In the genomic region with DNA sequence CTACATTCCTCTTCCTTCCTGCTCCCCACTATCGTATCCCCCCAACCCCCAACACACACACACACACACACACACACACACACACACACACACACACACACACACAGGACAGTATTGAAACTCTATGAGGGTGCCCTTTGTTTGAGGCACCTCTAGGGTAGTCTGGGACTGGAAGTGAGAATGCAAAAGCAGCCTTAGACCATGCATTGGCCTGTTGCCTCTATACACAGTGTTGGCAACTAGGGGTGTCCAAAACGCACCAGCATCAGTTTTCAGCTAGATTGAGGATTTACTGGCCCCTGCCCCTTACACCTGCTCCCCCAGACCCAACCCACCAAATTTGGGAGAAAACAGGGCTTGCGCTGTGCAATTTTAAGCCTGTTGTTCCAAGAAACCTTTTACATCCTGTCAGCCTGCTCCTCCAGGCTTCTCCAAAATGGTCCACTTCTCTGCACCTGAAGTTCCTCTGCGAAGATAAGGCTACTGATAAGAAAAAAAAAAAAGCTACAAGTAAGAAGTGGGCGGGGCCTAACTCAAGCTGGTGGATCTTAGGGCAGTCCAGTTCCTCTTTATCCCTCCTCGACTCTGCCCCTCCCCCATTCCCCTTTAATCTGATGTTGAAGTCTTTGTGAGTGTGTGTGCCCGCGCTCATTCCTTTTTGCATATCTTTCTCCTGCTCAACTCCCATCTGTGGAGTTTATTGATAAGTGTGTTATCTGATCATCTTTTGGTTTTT, we compare ENCODE assay signal across 8 mouse cellular contexts. TPM values are rescaled to one million over a fixed set of nuclear protein-coding genes. Genes with fewer than 3 reads are reported as not detected.
A peak's percentile ranks its signal among the peaks of the same experiment; 100 is the strongest.
DNase-seq lines count a peak whose midpoint lies in the region; ATAC-seq and TF ChIP-seq lines count a peak whose summit lies in the region.

No protein-coding gene starts in this region.

- peak overlapping the region; percentile 54 for H3K4me3 ChIP-seq in forebrain, embryonic 15.5 days
- peak overlapping the region; percentile 45 for H3K4me3 ChIP-seq in kidney, postnatal 0 days (replicated peaks; ENCODE audit: low read depth, low read length)
- H3K4me3 ChIP-seq in stomach, embryonic 16.5 days (replicated peaks; ENCODE audit: low read length), result peak overlapping the region; percentile 55

- peak overlapping the region; percentile 88 for H3K27ac ChIP-seq in forebrain, embryonic 15.5 days (replicated peaks)
- H3K27ac ChIP-seq in kidney, postnatal 0 days, result no peak overlapping the region
- no peak overlapping the region for H3K27ac ChIP-seq in stomach, embryonic 16.5 days (ENCODE audit: low read length)

- intact Hi-C loops in heart, postnatal 25 days (cut with DNase I), result loop anchor here (5.0 kb wide), 6 partner anchors 55 to 470 kb away; no protein-coding TSS in a partner anchor

- 25% methylated on average over 7 of the region's 8 CpGs for WGBS in forebrain, embryonic 15.5 days
- WGBS in kidney, postnatal 0 days, result 41% methylated on average over 7 of the region's 8 CpGs
- 25% methylated on average over 8 of the region's 8 CpGs for WGBS in stomach, embryonic 16.5 days

- no peak overlapping the region for H3K9ac ChIP-seq in forebrain, embryonic 15.5 days (replicated peaks)
- no peak overlapping the region for H3K9ac ChIP-seq in kidney, postnatal 0 days (ENCODE audit: low read depth, low read length)
- no peak overlapping the region for H3K9ac ChIP-seq in stomach, embryonic 16.5 days (ENCODE audit: low read length)

- no peaks in the 10 kb centered on the region for H3K27me3 ChIP-seq in forebrain, embryonic 15.5 days
- no peaks in the 10 kb centered on the region for H3K27me3 ChIP-seq in kidney, postnatal 0 days (ENCODE audit: insufficient read depth, low read length)
- H3K27me3 ChIP-seq in stomach, embryonic 16.5 days (ENCODE audit: control insufficient read depth, insufficient read depth, low read length), result peaks cover 14% of the 10 kb centered on the region; the same call in 1 of the 2 replicates

- H3K4me2 ChIP-seq in forebrain, embryonic 15.5 days (replicated peaks), result peak overlapping the region; percentile 85
- H3K4me2 ChIP-seq in kidney, postnatal 0 days (ENCODE audit: low read length), result peak overlapping the region; percentile 68
- peak overlapping the region; percentile 72 for H3K4me2 ChIP-seq in stomach, embryonic 16.5 days (ENCODE audit: low read depth, low read length)

- TF ChIP-seq CTCF in kidney, postnatal 0 days (IDR thresholded peaks at IDR 0.05; ENCODE audit: low read depth), result no peak

- H3K4me1 ChIP-seq in forebrain, embryonic 15.5 days, result peaks cover 10% of the 10 kb centered on the region
- no peaks in the 10 kb centered on the region for H3K4me1 ChIP-seq in kidney, postnatal 0 days (replicated peaks; ENCODE audit: insufficient read depth, low read length)
- no peaks in the 10 kb centered on the region for H3K4me1 ChIP-seq in stomach, embryonic 16.5 days (ENCODE audit: control insufficient read depth, insufficient read depth, low read length)

- peak; percentile 35 to 41 for DNase-seq in heart, adult 18-20 months
- DNase-seq in heart, postnatal 25 days (ENCODE audit: low spot score), result no peak
- peak; percentile 41 for DNase-seq in brain, adult 2 months (ENCODE audit: low read depth, low spot score)
- no peak for DNase-seq in kidney, postnatal 0 days (ENCODE audit: low spot score)
- no peak for DNase-seq in MN1 (ENCODE audit: low spot score)

- peak; percentile 45 for ATAC-seq in forebrain, embryonic 15.5 days (replicated peaks)
- 0 out of 2 replicates have a peak, but pooled peaks have one; percentile 33 for ATAC-seq in kidney, postnatal 0 days (replicated peaks; ENCODE audit: low FRiP score, low read depth)
- peak; percentile 58 for ATAC-seq in megakaryocyte, adult 5-6 weeks (ENCODE audit: poor library complexity, severe bottlenecking)
- ATAC-seq in stomach, embryonic 16.5 days (ENCODE audit: insufficient read depth, low FRiP score), result 0 out of 2 replicates have a peak, but pooled peaks have one; percentile 12

- H3K36me3 ChIP-seq in forebrain, embryonic 15.5 days, result no peaks in the 10 kb centered on the region
- no peaks in the 10 kb centered on the region for H3K36me3 ChIP-seq in kidney, postnatal 0 days (ENCODE audit: insufficient read depth, low read length)
- H3K36me3 ChIP-seq in stomach, embryonic 16.5 days (ENCODE audit: control insufficient read depth, insufficient read depth, low read length), result no peaks in the 10 kb centered on the region

- no peaks in the 10 kb centered on the region for H3K9me3 ChIP-seq in forebrain, embryonic 15.5 days
- no peaks in the 10 kb centered on the region for H3K9me3 ChIP-seq in kidney, postnatal 0 days (replicated peaks; ENCODE audit: low read length)
- no peaks in the 10 kb centered on the region for H3K9me3 ChIP-seq in stomach, embryonic 16.5 days (replicated peaks; ENCODE audit: control insufficient read depth, low read length)

RNA-seq across cellular contexts. Expression of a gene that starts 2.6 kb away (rescaled TPM):
- 1 to 10 TPM; 4.0 to 7.6 TPM for total RNA-seq in heart, adult 18-20 months (2021)
- total RNA-seq in heart, postnatal 25 days (2021), result 1 to 10 TPM; 7.6 to 8.4 TPM
- polyA plus RNA-seq in forebrain, embryonic 15.5 days (2015; fragmentation: Nextera tagmentation; extraction: Ambion mirVana), result 4.3 and 4.7 TPM in 2 replicates
- 3.0 and 3.3 TPM in 2 replicates for polyA plus RNA-seq in kidney, postnatal 0 days (2015; fragmentation: Nextera tagmentation; extraction: Ambion mirVana)
- total RNA-seq in megakaryocyte, adult 5-6 weeks (2015), result 0.64 and 1.2 TPM in 2 replicates
- total RNA-seq in megakaryocyte, adult 5-6 weeks (2017), result 0.11 and 0.12 TPM in 2 replicates
- 2.1 and 2.3 TPM in 2 replicates for polyA plus RNA-seq in stomach, embryonic 16.5 days (2015; fragmentation: Nextera tagmentation; extraction: Ambion mirVana)

Comparison
In these comparisons a context has a peak if more than half of its experiments do, and no peak if none do; other contexts are left out.
1. DNase-seq: peak in heart, adult 18-20 months (2 of 2) and brain, adult 2 months (single experiment); none in heart, postnatal 25 days (single experiment), kidney, postnatal 0 days (single experiment) and MN1 (single experiment).
2. Peak in every context shown above with its lines, with median percentiles within 50 percentile points of each other: ATAC-seq, H3K4me2 ChIP-seq and H3K4me3 ChIP-seq.